Mouse (Mus musculus): ENCODE data around the gene Klhdc7b.

Gene Klhdc7b

GRCm38 (mm10) chr15:89384617-89385016 is at the start of gene Klhdc7b:
TSS of gene Klhdc7b (plus strand) at chr15:89384917.
- DNase-seq (ENCODE audit: low spot score in 2 of 2) = no peak

DNA sequence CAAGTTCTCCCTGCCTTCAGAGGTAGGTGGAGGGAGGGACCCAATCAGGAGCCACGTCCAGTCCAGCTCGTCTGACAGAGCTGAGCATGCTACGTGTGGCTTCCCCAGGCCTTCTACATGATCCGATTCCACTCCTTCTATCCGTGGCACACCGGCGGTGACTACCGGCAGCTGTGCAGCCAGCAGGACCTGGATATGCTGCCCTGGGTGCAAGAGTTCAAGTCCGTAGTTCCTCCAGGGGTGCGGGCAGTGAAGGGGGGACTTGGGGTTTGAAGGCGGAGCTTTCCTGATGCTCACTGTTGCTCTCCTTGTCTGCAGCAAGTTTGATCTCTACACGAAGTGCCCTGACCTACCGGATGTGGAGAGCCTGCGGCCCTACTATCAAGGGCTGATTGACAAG is 48.3 kb upstream of the Klhdc7b start:
- DNase-seq (ENCODE audit: low spot score in 2 of 2) = no peak

DNA sequence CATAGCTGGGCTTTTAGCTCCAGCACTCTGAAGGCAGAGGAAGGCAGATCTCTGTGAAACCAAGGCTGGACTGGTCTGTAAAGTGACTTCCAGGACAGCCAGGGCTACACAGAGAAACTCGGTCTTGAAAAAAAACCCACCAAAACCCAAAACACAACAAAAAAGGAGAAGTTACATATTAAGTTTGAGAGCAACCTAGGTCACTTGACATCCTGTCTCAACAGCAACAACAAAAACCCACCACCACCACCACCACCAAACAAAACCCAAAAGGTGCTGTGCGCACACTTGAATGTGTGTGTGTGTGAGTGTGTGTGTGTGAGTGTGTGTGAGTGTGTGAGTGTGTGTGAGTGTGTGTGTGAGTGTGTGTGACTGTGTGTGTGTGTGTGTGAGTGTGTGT is 45.0 kb upstream of the Klhdc7b start:
- DNase-seq (ENCODE audit: low spot score in 2 of 2) = no peak

- DNase-seq (ENCODE audit: low spot score in 2 of 2) = no peak
Measured at GRCm38 (mm10) chr15:89340136-89340535, 44.6 kb upstream of the Klhdc7b start.

GRCm38 (mm10) chr15:89341678-89342077 is 43.0 kb upstream of the Klhdc7b start:
- no peak for DNase-seq (ENCODE audit: low spot score in 2 of 2)

DNA sequence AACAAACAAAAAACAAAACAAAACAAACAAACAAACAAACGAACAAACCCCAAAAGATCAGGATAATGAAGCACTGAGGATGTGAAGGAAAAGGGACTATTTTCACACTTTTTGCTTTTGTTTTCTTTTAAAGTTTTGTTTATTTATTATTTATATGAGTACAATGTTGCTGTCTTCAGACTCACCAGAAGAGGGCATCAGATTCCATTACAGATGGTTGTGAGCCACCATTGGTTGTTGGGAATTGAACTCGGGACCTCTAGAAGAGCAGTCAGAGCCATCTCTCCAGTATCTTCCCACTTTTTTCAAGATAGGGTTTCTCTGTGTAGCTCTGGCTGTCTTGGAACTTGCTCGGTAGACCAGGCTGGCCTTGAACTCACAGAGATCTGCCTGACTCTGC is 41.4 kb upstream of the Klhdc7b start:
- no peak for DNase-seq (ENCODE audit: low spot score in 2 of 2)

- DNase-seq (ENCODE audit: low spot score in 2 of 2) = no peak
Measured at GRCm38 (mm10) chr15:89350447-89350846, 34.3 kb upstream of the Klhdc7b start.

GRCm38 (mm10) chr15:89351302-89351701 is 33.4 kb upstream of the Klhdc7b start:
- DNase-seq (ENCODE audit: low spot score in 2 of 2) = no peak

DNA sequence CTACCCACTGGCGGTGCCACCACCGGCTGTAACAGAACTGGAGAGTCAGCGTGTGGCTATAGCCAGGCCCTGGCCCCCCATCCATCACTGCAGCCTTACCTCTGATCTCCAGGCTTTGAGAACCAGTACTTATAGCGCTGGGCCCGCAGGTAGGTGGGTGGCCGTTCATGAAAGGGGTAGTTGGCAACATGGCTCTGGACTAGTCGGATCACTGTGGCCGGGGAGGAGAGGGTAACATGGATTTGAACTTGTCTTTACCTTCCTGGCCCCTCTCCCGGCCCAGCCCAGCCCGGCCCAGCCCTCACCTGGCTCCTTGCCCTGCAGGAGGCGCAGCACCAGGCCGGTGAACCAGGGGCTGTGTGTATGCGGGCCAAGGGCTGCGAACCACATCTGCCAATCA is 32.7 kb upstream of the Klhdc7b start:
- no peak for DNase-seq (ENCODE audit: low spot score in 2 of 2)

GRCm38 (mm10) chr15:89352795-89353194 is 31.9 kb upstream of the Klhdc7b start:
- DNase-seq (ENCODE audit: low spot score in 2 of 2) = no peak

- DNase-seq (ENCODE audit: low spot score in 2 of 2) = no peak
Measured at GRCm38 (mm10) chr15:89353837-89354236, 30.9 kb upstream of the Klhdc7b start.

DNA sequence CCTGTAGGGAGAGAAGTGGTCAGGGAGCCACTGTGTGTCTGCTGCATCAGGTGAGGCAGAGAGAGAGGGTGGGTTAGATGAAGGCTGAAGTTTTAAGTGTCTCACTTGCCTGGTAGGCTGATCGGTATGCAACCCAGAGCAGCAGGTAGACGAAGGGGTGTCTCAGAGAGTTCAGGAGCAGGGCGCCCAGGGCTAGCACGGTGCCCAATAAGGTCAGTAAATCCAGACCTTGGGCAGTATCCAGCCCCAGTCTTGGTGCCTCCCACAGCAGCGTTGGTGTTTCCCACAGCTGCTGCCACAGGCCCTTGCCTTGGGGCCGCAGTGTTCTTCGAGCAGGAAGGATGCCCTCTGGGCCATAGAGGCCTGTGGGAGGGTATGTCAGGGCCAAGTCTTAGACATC is 30.3 kb upstream of the Klhdc7b start:
- no peak for DNase-seq (ENCODE audit: low spot score in 2 of 2)

- DNase-seq (ENCODE audit: low spot score in 2 of 2) = peak; percentile 94 to 96
Measured at GRCm38 (mm10) chr15:89355241-89356187, 29.2 kb upstream of the Klhdc7b start, which contains the start of the genes Lmf2 and Ncaph2. TSS of gene Lmf2 (minus strand) at chr15:89355659. TSS of gene Ncaph2 (plus strand) at chr15:89355719.

GRCm38 (mm10) chr15:89356372-89356771 is 28.3 kb upstream of the Klhdc7b start:
- DNase-seq (ENCODE audit: low spot score in 2 of 2) = peak in 1 of 2 experiments; percentile 41

GRCm38 (mm10) chr15:89358784-89359183 is 25.9 kb upstream of the Klhdc7b start:
- DNase-seq (ENCODE audit: low spot score in 2 of 2) = no peak

DNA sequence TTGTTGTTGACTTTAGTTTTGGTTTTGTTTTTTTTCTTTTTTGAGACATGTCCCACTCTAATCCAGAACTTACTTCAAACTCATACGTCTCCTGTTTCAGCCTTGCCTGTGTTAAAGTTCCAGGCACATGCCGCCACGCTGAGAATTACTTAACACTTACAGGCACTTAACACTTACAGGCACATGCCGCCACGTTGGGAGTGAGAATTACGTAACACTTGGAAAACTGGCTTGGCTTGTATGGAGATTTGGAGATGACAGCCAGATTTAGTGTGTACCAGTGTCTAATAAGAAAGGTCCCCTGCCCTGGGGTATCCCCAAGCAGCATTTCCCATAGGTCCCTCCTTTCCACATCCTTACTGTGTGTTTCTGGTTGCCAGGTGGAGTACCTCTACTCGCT is 21.7 kb upstream of the Klhdc7b start:
- DNase-seq (ENCODE audit: low spot score in 2 of 2) = no peak

DNA sequence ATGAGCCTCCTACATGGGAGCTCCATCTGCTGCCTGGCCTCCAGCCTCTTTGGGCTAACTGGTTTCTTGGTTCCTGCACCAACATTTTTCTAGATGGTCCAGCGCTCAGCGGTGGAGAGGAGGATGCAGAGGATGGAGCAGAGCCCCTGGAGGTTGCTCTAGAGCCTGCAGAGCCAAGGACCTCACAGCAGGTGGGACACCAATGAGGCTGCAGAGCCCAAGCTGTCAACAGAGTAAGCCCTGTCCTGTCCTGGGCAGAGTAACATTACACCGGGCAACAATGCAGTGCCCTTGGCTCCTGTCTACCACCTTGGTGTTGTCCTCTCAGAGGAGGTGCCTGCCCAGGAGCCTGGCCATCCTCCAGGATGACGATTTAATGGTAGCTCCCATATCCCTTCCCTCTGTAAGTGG is 19.6 kb upstream of the Klhdc7b start:
- no peak for DNase-seq (ENCODE audit: low spot score in 2 of 2)

GRCm38 (mm10) chr15:89372068-89372467 is 12.6 kb upstream of the Klhdc7b start:
- DNase-seq (ENCODE audit: low spot score in 2 of 2) = no peak

DNA sequence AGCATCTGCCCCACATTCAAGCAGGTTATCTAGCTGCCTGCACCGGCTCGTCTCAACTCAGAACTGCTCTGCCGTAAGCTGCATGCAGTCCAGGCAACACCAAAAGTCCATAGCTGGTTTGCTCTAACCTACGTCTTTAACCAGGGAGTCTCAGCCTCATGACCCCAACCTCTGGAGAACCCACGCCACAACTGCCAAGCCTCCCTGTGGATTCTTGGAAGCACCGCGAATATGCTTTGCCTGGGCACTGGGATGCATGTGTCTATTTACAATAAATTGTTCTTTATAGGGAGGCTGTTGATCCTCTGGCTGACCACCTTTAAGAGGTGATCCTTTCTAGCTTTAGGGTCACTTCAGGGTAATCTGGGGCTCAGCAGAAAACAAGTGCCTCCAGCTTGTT is 12.2 kb upstream of the Klhdc7b start:
- DNase-seq (ENCODE audit: low spot score in 2 of 2) = no peak

- DNase-seq (ENCODE audit: low spot score in 2 of 2) = peak; percentile 78 to 86
Measured at GRCm38 (mm10) chr15:89373027-89373761, 11.5 kb upstream of the Klhdc7b start.

GRCm38 (mm10) chr15:89373762-89374248 is 10.9 kb upstream of the Klhdc7b start, which contains the start of gene Sco2:
TSS of gene Sco2 (minus strand) at chr15:89373846.
- DNase-seq (ENCODE audit: low spot score in 2 of 2) = peak; percentile 93 to 94

DNA sequence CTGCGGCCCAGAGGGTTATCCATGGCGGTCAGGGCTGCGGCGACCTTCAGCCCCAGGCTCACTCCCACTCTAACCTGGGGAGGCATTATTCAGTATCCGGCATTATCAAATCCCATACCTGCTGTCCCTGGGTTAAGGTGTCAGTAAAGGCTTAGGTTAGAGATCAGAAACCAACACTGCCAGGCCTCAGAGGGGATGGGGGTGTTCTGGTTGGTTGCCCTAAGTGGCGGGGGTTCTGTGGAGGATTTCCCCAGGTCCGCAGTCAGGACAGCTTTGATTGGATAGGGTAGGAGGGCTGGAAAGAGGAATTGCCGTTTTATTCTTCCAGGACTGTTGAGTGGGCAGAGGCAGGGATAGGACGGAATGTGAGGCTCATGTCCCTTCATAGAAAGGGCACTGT is 10.4 kb upstream of the Klhdc7b start:
- DNase-seq (ENCODE audit: low spot score in 2 of 2) = no peak
